Mouse (Mus musculus): Measurements from ENCODE around the gene Pygm.

Pygm gene

DNA sequence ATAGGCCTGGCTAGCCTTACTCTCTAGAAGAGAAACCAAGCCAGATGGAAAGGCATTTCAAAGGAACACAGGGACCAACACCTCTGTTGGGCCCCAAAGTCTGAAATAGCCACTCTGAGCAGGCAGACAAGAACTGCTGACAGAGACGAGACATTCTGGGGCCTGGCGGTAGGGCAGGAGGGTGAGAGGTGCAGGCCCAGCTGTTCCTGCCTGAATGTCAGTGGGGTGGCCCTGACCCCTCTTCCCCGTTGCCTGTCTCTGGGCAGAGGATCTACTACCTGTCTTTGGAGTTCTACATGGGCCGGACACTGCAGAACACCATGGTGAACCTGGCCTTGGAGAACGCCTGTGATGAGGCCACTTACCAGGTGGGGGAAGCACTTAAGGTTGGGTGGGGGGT, 1.2 kb downstream of the Pygm start:
- no peak for DNase-seq (ENCODE audit: low read depth, low spot score)

DNA sequence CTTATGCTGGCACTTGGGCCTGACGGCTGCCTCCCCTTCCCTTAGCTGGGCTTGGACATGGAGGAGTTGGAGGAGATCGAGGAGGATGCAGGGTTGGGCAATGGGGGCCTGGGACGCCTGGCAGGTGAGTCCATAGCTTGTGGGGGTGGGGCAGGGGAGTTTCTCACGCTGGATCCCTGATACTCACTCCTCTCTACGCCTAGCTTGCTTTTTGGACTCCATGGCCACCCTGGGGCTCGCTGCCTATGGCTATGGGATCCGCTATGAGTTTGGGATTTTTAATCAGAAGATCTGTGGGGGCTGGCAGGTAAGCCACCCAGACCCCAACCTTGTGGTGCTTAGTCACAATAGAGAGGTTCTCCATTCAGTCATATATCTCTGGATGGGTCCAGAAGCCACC, 1.6 kb downstream of the Pygm start:
- no peak for DNase-seq (ENCODE audit: low read depth, low spot score)

DNA sequence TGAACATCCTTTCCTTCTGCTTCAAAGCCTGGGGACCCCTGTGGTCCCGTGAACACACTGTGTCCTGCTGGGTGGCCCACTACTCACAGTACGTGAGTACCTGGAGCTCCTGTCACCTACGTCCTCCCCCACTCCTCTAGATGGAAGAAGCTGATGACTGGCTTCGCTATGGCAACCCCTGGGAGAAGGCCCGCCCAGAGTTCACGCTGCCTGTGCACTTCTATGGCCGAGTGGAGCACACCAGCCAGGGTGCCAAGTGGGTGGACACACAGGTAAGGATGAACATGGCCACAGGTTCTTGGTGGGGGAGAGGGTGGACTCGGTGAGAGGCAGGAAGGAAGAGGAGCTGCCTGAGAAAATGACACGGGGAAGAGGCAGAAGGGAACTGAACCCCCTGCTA, 2.0 kb downstream of the Pygm start:
- DNase-seq (ENCODE audit: low read depth, low spot score) = no peak

DNA sequence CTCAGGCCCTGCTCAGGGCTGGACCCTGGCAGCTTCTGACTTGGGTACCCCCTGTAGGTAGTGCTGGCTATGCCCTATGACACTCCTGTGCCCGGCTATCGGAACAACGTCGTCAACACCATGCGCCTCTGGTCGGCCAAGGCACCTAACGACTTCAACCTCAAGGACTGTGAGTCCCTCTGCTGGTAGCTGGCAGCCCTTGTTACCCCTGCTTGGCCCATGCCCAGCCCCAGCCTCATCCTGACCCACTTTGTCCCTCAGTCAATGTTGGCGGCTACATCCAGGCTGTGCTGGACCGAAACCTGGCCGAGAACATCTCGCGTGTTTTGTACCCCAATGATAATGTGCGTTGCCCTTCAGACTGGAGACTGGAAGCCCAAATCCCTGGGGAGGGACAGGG, 3.8 kb downstream of the Pygm start:
- DNase-seq (ENCODE audit: low read depth, low spot score) = no peak

DNA sequence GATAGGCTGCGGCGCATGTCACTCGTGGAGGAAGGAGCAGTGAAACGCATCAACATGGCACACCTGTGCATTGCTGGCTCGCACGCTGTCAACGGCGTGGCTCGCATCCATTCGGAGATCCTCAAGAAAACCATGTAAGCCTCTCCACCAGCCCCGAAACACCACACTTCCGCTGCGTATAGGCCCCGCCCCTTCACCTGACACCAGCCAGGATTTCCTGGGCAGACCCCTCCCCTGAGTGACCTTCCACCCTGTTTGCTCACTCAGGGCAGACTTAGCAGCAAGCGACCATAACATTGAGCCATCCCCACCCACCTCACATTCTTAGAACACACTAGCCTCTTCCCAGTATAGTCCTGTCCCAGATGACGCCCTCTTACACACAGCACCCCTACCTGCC, 5.6 kb downstream of the Pygm start:
- peak; percentile 90 for DNase-seq (ENCODE audit: low read depth, low spot score)

DNA sequence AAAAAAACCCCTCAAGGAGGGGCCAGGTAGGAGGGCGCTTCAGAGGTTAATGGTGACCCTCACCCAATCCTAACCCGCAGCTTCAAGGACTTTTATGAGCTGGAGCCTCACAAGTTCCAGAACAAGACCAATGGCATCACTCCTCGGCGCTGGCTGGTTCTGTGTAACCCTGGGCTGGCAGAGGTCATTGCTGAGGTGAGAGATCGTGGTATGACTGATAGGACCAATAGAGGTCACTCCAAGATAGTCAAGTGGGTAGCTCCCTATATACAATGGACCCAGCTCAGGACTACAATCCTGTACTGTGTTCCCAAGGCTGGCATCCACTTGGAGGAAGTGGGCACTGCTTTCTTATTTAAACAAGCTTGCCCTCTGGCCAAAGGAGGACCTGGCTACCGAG, 6.1 kb downstream of the Pygm start:
- no peak for DNase-seq (ENCODE audit: low read depth, low spot score)

DNA sequence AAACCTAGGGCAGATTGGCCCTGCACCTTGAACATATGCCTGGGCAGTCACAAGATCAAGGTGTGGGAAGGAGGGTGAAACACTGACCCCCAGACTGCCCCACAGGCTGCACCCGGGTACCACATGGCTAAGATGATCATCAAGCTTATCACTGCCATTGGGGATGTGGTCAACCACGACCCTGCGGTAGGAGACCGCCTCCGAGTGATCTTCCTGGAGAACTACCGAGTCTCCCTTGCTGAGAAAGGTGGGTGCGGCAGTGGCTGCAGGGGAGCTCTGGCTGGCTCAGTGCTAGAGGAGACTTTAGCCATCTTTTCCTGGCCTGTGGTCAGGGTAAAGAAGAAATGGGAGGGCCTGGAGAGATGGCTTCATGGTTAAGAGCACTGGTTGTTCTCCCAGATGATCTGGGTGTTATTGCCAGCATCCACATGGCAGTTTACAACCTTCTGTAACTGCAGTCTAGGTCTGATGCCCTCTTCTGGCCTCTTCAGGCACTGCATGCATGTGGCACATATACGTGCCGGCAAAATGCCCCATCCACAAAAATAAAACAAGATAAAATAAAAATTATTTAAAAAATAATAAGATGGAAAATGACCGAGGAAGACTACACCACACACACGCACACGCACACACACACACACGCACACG, 8.7 kb downstream of the Pygm start:
- DNase-seq (ENCODE audit: low read depth, low spot score) = peak; percentile 78

DNA sequence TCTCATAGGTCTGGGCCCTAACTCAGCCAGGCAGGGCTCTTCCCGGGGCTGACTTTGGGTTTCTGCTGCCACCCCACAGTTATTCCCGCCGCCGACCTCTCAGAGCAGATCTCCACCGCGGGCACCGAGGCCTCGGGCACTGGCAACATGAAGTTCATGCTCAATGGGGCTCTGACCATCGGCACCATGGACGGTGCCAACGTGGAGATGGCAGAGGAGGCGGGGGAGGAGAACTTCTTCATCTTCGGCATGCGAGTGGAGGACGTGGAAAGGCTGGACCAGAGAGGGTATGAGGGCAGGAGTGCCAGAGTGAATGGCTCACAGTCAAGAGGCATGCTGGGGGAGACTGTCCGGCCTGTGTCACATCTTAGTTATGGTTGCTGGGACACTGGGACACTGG, 9.4 kb downstream of the Pygm start:
- no peak for DNase-seq (ENCODE audit: low read depth, low spot score)

DNA sequence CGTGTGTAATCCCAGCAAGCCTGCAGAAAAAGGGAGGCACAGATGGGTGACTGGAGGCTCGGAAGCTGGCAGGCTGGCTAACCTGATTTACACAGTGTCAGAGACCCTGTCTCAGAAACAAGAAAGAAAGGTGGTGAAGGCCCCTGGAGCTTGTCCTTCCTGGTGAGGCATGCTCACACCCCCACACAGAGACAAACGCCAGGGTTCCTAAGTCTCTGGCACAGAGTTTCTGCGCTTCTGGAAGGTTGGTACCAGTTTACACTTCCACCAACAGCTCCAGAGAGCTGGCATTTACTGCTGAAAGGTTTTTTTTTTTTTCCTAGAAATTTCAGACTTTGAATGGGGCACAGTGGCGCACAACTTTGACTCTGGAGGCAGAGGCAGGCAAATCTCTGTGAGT, 12.0 kb downstream of the Pygm start:
- DNase-seq (ENCODE audit: low read depth, low spot score) = no peak

DNA sequence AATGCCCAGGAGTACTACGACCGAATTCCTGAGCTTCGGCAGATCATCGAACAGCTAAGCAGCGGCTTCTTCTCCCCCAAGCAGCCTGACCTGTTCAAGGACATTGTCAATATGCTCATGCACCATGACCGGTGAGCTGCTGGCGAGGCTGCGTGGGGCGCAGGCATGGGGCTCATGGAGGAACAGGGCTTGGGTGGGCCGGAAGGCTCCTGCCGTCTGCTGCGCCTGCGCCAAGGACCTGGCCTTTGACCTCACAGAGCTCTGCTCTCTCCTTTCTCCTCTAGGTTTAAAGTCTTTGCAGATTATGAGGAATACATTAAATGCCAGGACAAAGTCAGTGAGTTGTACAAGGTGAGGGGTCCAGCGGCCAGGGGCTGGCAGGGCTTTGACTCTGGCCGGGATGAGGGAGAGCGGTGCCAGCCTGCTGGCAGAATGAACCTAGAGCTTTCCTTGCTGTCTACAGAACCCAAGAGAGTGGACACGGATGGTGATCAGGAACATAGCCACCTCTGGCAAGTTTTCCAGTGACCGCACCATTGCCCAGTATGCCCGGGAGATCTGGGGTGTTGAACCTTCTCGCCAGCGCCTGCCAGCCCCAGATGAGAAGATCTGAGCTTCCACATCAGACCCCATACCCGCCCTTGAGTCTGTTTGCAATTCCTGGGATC, 13.5 kb downstream of the Pygm start:
- DNase-seq (ENCODE audit: low read depth, low spot score) = peak; percentile 58

DNA sequence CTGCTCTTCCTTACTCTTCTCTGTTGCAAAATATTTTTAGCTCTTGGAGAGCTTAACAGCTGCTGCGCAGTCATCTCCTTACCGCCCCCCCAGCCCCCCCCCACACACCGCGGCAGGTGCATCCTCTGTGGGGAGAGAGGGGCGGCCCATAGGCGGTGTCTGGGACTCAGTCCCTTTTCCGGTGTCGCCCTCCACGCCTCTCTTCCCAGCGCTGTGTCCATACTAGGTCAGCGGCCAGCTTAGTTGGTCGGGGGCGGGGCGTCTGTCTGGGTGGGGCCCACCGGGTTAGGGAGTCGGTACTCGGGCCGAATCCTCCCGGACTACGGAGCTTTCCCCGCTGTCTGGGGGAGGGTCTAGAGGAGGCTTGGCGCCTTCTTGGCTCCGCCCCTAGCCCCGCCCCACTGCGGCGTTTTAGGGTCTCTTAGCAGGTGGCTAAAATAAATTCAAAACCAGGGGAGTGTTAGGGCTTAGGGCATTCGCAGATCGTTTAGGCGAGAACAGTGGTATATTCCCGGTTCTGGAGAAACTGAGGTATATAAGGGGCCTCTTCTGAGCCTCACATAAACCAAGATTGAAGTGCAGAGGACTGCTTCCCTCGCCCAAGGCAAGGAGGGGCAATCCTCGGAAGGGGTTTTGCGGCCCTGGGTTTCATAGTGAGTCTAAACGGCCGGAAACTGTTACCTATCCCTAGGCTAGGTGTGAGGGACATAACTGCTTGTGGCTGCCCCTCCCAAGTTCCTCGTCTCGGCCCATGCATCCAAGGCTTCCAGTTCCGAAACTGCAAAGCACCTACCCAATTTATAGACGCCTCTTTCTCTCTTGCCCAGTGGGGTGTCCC, 14.5 kb downstream of the Pygm start:
- peak; percentile 81 for DNase-seq (ENCODE audit: low read depth, low spot score)

DNA sequence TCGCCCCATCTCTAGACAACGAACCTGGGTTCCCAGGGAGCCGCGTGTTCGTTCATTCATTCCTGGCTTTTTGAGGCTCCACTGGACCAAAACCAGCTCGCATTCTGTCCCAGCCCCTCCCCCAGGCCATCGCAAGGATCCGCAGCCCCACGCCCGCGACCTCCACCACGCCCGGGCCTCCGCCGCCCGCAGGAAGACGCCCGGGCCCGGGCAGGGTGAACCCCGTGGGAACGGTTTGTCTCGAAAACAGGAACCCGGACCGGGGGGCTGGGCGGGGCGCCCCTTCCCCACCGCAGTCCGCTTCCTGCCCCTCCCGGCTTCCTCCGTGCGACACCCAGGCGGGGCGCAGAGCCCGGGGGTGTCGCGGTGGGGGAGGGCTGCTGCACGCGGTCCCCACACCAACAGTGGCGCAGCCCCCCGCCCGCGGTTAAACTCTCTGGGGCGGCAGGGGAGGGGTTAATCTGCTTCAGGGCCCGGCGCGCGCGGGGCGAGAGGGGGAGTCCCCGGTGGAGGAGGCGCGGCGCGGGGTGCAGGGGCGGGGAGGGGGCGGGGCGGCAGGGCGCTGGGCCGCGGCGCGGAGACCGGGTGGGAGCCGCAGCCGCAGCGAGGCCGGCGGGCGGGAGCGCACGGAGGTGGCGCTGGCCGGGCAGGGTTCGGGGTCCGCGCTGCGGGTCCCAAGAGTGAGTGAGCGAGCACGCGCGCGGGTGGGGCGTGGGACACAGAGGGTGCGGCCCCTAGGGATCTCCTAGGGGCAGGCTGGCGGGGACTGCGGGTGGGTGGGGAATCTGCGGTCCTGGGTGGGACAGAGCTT, 15.3 kb downstream of the Pygm start, which contains the start of gene Rasgrp2:
TSS of gene Rasgrp2 (plus strand) at position 56 of the 811 bp plus-strand sequence.
- DNase-seq (ENCODE audit: low read depth, low spot score) = no peak

DNA sequence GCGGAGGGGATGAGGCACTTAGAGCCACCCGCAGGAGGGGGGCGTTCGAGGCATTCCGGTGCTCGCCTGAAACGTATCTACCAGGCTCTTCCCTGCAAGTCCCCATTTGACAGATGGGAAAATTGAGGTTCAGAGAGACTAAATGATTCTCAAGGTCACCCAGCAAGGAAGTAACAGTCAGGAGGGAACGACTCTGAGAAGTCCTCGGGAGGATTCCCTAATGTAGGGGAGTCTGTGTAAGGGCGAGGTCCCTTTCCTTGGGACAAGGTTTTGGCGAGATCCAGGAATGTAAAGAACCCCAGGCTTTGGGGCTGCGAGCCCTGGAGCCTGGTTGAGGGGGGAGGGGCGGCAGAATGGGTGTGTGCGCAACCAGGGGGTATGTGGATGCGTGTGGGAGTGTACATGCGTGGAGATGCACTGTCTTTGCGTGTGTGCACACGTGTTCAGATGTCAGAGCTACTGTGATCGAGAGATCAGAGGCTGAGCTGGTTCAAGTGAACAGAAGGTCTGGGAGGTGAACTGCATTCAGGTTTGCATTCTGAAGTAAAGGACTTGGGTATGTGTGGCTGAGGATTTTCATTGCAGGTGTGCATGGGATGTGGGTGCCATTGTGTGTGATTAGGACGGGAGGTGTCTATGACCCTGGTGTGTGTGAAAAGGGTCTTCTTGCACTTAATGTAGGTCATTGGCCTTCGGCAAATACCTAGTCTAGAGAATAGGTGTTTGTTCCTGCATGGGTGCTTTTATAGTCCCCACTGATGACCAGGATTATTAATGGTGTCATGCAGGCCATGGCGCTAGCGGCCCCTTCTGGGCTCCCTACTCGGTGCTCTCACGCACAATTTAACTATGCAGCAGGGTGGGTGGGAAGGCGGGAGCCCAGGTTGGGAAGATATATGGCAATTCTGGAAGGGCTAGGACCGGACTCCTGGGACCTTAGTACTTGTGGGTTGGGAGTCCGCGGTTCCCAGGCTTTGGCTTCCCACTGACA, 16.2 kb downstream of the Pygm start:
- DNase-seq (ENCODE audit: low read depth, low spot score) = peak; percentile 79

DNA sequence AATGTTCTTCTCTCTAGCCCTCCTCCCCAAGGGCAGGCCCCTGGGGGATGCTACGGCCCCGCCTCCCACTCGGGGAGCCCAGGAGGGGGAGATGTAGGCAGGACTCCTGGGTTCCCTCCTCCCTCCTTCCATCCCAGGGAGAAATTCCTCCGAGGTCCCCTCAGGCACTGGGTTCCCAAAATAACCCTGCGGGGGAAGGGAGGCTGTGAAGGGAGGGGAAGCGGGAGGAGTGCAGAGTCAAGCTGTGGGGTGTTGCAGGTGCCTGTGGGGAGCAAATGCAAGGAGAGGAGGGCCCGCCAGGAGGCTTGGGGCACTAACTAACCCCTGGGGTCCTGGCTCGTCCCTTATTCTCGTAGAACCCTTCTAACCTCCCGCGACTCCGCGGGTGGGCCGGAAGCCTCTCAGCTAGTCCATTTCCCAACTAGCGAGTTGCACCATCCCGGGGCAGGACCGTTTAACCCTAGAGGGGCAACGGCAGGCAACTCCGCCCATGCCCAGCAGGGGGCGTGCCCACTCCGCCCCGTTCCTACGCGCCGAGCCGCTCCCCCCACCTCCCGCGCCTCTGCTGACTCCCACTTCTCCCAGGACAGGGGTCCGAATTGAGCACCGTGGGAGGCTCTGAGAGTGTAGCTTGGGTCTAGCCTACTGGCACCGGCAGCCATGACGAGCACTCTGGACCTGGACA, 17.1 kb downstream of the Pygm start:
- peak; percentile 93 for DNase-seq (ENCODE audit: low read depth, low spot score)

DNA sequence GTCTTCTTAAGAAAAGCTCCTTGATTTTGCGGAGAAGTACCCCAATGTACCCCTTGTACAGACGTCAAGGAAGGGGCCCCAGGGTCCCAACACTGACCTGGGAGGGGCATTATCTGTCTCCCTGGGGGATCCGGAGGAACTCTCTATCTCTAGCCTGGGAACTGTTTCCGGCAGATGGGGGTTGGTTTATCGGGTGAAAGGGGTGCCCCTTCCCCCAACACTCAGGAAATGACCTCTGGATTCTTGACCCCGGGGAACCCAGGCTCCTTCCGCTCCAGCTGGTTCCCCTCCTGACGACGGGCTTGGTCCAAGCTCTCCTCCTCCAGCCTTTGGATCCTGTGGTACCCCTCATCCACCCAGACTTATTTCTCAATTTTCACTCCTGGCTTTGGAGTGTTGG, 17.8 kb downstream of the Pygm start:
- peak; percentile 75 for DNase-seq (ENCODE audit: low read depth, low spot score)

DNA sequence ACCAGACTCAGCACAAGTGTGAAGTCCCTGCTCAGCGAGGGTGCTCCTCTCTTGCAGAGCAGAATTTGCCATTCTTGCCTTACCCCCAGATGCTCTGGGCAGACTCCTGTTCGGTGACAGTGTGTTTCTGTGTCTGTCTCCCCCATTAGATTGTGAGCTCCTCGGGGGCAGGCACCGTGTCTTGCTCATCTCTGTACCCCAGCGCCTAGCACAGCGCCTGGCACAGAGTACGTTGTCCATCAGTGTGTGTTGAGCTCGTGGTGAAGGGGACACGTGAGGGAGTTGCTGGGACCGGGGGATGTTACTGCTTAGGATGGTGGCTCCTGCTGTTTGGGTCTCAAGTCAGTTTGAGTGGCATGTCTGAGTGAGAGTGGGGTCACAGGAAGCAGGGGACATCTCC, 19.7 kb downstream of the Pygm start:
- DNase-seq (ENCODE audit: low read depth, low spot score) = no peak

DNA sequence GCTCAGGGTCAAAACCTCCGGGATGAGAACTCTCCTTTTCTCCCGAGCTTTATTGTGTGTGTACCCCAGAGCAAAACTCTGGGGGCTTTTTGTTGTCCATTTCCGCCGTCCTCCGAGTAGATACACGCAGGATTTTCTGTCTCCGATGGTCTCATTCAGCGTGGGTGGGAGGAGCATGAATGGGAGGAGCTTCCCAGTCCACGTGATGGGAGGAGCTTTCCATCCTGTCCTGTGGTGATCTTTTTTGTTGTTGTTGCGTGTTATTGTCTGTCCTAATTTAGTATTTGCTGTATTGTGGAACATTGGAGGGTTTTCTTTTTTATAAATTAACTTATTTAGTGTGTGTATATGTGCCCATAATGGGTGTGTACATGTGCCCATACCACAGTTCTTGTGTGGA, 21.2 kb downstream of the Pygm start:
- DNase-seq (ENCODE audit: low read depth, low spot score) = peak; percentile 64

DNA sequence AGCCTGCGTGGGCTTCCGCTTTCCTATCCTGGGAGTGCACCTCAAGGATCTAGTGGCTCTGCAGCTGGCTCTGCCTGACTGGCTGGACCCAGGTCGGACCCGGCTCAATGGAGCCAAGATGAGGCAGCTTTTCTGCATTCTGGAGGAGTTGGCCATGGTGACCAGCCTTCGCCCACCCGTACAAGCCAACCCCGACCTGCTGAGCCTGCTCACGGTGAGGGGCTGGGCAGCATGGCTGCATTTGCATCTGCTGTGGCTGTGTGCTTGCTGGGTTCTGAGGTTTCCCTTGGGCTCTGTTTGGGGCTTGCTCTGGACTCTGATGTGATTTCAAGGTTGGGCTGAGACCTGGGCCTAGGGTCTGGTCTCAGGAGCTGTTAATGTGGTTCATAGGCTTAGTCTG, 22.9 kb downstream of the Pygm start:
- no peak for DNase-seq (ENCODE audit: low read depth, low spot score)

DNA sequence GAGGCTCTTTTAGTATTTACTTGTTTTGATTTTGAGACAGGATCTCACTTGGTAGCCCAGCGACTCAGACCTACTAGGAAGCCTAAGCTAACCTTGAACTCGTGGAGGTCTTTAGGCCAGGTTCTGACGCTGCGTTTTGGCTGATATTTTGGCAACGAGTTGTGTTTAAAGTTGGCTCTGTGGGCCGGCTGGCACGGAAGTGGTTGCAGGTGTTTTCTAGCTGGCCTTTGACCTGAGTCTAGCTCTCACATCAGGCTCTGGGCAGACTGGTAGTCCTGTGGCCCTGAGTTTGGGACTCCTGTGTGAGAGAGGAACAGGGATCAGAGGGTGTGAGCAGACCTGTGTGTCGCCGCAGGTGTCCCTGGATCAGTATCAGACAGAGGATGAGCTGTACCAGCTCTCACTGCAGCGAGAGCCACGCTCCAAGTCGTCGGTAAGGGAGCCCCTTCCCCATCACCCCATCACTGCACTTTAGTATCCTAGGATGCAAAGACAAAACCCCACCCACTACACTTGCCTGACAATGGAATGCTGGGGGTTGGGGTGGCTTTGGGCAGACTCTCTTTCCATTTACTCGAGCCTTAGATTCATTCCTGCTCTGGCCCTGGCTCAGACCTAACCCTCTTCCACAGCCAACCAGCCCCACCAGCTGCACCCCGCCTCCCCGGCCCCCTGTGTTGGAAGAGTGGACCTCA, 23.8 kb downstream of the Pygm start:
- DNase-seq (ENCODE audit: low read depth, low spot score) = peak; percentile 73

All from R1 (cell line).